8 mouse cellular contexts compared by ENCODE assay signal in genomic region chr6:146079261-146079660, GRCm38 (mm10).
DNase-seq lines count a peak whose midpoint lies in the region; ATAC-seq and TF ChIP-seq lines count a peak whose summit lies in the region.

No protein-coding gene starts in this region.

- ATAC-seq in G1E (ENCODE audit: extremely low read depth, insufficient number of reproducible peaks, low FRiP score, poor library complexity, severe bottlenecking) = 0 out of 2 replicates have a peak, but pooled peaks have one; percentile 35
- ATAC-seq in erythroid progenitor cell, adult 5-6 weeks (replicated peaks; ENCODE audit: low FRiP score, poor library complexity, severe bottlenecking) = peak; percentile 64; the same call in 1 of the 2 replicates
- no peak for ATAC-seq in heart, embryonic 13.5 days (ENCODE audit: extremely low read depth, insufficient number of reproducible peaks, low FRiP score, low TSS enrichment)
- ATAC-seq in activated CD4-positive, CD25-positive, alpha-beta regulatory T cell, adult 4 months = no peak

- no peaks in the 10 kb centered on the region for H3K36me3 ChIP-seq in G1E (replicated peaks)
- H3K36me3 ChIP-seq in heart, embryonic 13.5 days = no peaks in the 10 kb centered on the region

- WGBS in bone marrow, adult 2 months = 26% methylated on average over 5 of the region's 5 CpGs
- WGBS in heart, embryonic 13.5 days = 43% methylated on average over 5 of the region's 5 CpGs

- H3K4me3 ChIP-seq in G1E (ENCODE audit: low read depth, low read length) = no peak overlapping the region
- no peak overlapping the region for H3K4me3 ChIP-seq in bone marrow, adult 2 months (replicated peaks; ENCODE audit: control insufficient read depth, low read depth, low read length)
- H3K4me3 ChIP-seq in heart, embryonic 13.5 days = no peak overlapping the region

- no peaks in the 10 kb centered on the region for H3K27me3 ChIP-seq in G1E (ENCODE audit: insufficient read depth, low read length)
- no peaks in the 10 kb centered on the region for H3K27me3 ChIP-seq in heart, embryonic 13.5 days (replicated peaks)

- no peak overlapping the region for H3K4me2 ChIP-seq in heart, embryonic 13.5 days

- no peaks in the 10 kb centered on the region for H3K4me1 ChIP-seq in G1E (ENCODE audit: insufficient read depth, low read depth, low read length)
- peaks cover 4% of the 10 kb centered on the region for H3K4me1 ChIP-seq in bone marrow, adult 2 months (ENCODE audit: control insufficient read depth, insufficient read depth, low read length)
- peaks cover 28% of the 10 kb centered on the region for H3K4me1 ChIP-seq in heart, embryonic 13.5 days

- no peak for TF ChIP-seq POLR2A in bone marrow, adult 2 months (IDR thresholded peaks at IDR 0.05; ENCODE audit: borderline replicate concordance, control insufficient read depth, low read depth, low read length)

- TF ChIP-seq CTCF in G1E (IDR thresholded peaks at IDR 0.05; ENCODE audit: low read depth, low read length) = no peak
- TF ChIP-seq CTCF in bone marrow, adult 2 months (IDR thresholded peaks at IDR 0.05; ENCODE audit: control insufficient read depth, insufficient read depth, low read length) = peak; percentile 67

- no peak overlapping the region for H3K27ac ChIP-seq in bone marrow, adult 2 months (ENCODE audit: control insufficient read depth, insufficient read depth, low read depth, low read length, poor library complexity)
- peak overlapping the region; percentile 90 for H3K27ac ChIP-seq in heart, embryonic 13.5 days (replicated peaks)

- H3K9ac ChIP-seq in heart, embryonic 13.5 days = no peak overlapping the region

- DNase-seq in G1E (ENCODE audit: low spot score) = no peak
- peak; percentile 68 for DNase-seq in layer of hippocampus, adult 9-10 months (ENCODE audit: low spot score)
- peak; percentile 78 for DNase-seq in lung, postnatal 25 days (ENCODE audit: low spot score)
- peak; percentile 83 for DNase-seq in right cerebral cortex, postnatal 4 days

- H3K9me3 ChIP-seq in G1E (replicated peaks) = peaks cover 16% of the 10 kb centered on the region
- peaks cover 9% of the 10 kb centered on the region; the same call in 1 of the 2 replicates for H3K9me3 ChIP-seq in heart, embryonic 13.5 days

Comparison
In these comparisons a context has a peak if more than half of its experiments do, and no peak if none do; other contexts are left out.
1. ATAC-seq: peak in G1E (single experiment) and erythroid progenitor cell, adult 5-6 weeks (single experiment); none in heart, embryonic 13.5 days (single experiment) and activated CD4-positive, CD25-positive, alpha-beta regulatory T cell, adult 4 months (single experiment).